Mouse (Mus musculus): ENCODE measurements around the gene Dad1.
A peak's percentile ranks its signal among the peaks of the same experiment; 100 is the strongest.

Dad1 gene

GRCm38 (mm10) chr14:54224064-54224417 lies 29.9 kb downstream of the Dad1 start:
- no peak for DNase-seq

GRCm38 (mm10) chr14:54223315-54224063 lies 30.4 kb downstream of the Dad1 start:
- DNase-seq, result no peak

GRCm38 (mm10) chr14:54222289-54222727 lies 31.6 kb downstream of the Dad1 start:
- DNase-seq, result no peak

GRCm38 (mm10) chr14:54221641-54222040 lies 32.3 kb downstream of the Dad1 start:
- no peak for DNase-seq

GRCm38 (mm10) chr14:54220726-54221494 lies 33.0 kb downstream of the Dad1 start:
- no peak for DNase-seq

- DNase-seq, result no peak
Observed at GRCm38 (mm10) chr14:54219849-54220248, 34.1 kb downstream of the Dad1 start.

- no peak for DNase-seq
Observed at GRCm38 (mm10) chr14:54219256-54219655, 34.6 kb downstream of the Dad1 start.

- DNase-seq, result no peak
Observed at GRCm38 (mm10) chr14:54218721-54219120, 35.2 kb downstream of the Dad1 start.

GRCm38 (mm10) chr14:54218233-54218632 lies 35.7 kb downstream of the Dad1 start:
- DNase-seq, result no peak

- DNase-seq, result peak; percentile 87
Observed at GRCm38 (mm10) chr14:54216126-54216525, 37.8 kb downstream of the Dad1 start.

- no peak for DNase-seq
Observed at GRCm38 (mm10) chr14:54214901-54215300, 39.0 kb downstream of the Dad1 start.

GRCm38 (mm10) chr14:54214477-54214876 lies 39.4 kb downstream of the Dad1 start:
- no peak for DNase-seq

GRCm38 (mm10) chr14:54213734-54214133 lies 40.2 kb downstream of the Dad1 start:
- no peak for DNase-seq

- DNase-seq, result no peak
Observed at GRCm38 (mm10) chr14:54211755-54212154, 42.1 kb downstream of the Dad1 start.

- DNase-seq, result no peak
Observed at GRCm38 (mm10) chr14:54211199-54211598, 42.7 kb downstream of the Dad1 start.

GRCm38 (mm10) chr14:54210401-54210800 lies 43.5 kb downstream of the Dad1 start:
- DNase-seq, result no peak

- no peak for DNase-seq
Observed at GRCm38 (mm10) chr14:54209932-54210331, 44.0 kb downstream of the Dad1 start.

- no peak for DNase-seq
Observed at GRCm38 (mm10) chr14:54208741-54209140, 45.2 kb downstream of the Dad1 start.

- DNase-seq, result no peak
Observed at GRCm38 (mm10) chr14:54207924-54208323, 46.0 kb downstream of the Dad1 start.

- no peak for DNase-seq
Observed at GRCm38 (mm10) chr14:54206750-54207550, 47.0 kb downstream of the Dad1 start.

GRCm38 (mm10) chr14:54206309-54206708 lies 47.6 kb downstream of the Dad1 start:
- no peak for DNase-seq

GRCm38 (mm10) chr14:54205904-54206303 lies 48.0 kb downstream of the Dad1 start:
- no peak for DNase-seq

GRCm38 (mm10) chr14:54204786-54205185 lies 49.1 kb downstream of the Dad1 start:
- no peak for DNase-seq
